Mouse (Mus musculus): Measurements from ENCODE around the gene Sp6.

DNA sequence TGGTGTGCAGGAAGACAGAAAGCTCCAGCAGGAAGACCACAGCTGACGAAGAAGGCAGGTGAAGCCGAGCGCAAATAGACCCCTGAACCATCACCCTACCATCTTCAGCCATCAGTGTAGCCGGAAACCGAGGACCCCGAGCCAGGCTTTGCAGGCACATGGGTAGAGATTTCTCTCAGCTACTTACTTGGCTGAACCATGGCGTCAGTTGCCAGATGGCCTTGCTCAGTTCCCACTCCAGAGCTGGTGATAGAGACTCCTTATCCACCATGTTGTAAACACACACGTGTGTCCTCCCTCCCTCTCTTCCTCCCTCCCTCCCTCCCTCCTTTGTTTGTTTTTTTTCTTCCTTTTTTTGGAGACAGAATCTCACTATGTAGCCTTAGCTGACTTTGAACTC is 61.0 kb downstream of the Sp6 start:
- TF ChIP-seq CTCF (IDR thresholded peaks at IDR 0.05; ENCODE audit: low read depth), result no peak
- no peak for TF ChIP-seq EP300 (IDR thresholded peaks at IDR 0.05; ENCODE audit: low read depth)
